Mouse (Mus musculus): ENCODE results near the gene Thbs3. TPM values are rescaled to one million over a fixed set of nuclear protein-coding genes. Genes with fewer than 3 reads are reported as not detected.

Thbs3 gene
- polyA plus RNA-seq, 1 experiment from 2014 or later: 19.4 TPM

MicroRNAs encoded within 50 kb of the gene (microRNA counts, 519-probe panel; counts per million panel counts)
- not detected for microRNA mmu-miR-92b

Small RNA genes within 50 kb of the gene (microRNA-seq; reads per million reads assigned to microRNA genes)
- 109 reads per million, percentile 59 among the genes with 10 or more reads in this experiment for gene Mir92b

Other genes with a start within 250 kb of the Thbs3 start
- 18.7 and 22.2 TPM in 2 replicates for gene Rusc1, start 121.9 kb upstream of the Thbs3 start, polyA plus RNA-seq (2014; fragmentation: Nextera tagmentation; extraction: Ambion mirVana)
- gene Gm43738, start 114.1 kb upstream of the Thbs3 start, polyA plus RNA-seq (2014; fragmentation: Nextera tagmentation; extraction: Ambion mirVana): 0.20 TPM in 1 of 2 replicates, not detected in the other
- 352 and 412 TPM in 2 replicates for gene Fdps, start 113.2 kb upstream of the Thbs3 start, polyA plus RNA-seq (2014; fragmentation: Nextera tagmentation; extraction: Ambion mirVana)
- 13.3 and 15.8 TPM in 2 replicates for gene Pklr, start 79.0 kb upstream of the Thbs3 start, polyA plus RNA-seq (2014; fragmentation: Nextera tagmentation; extraction: Ambion mirVana)
- 1.8 and 2.5 TPM in 2 replicates for gene Hcn3, start 55.0 kb upstream of the Thbs3 start, polyA plus RNA-seq (2014; fragmentation: Nextera tagmentation; extraction: Ambion mirVana)
- gene Clk2, start 50.4 kb upstream of the Thbs3 start, polyA plus RNA-seq (2014; fragmentation: Nextera tagmentation; extraction: Ambion mirVana): 24.9 and 25.3 TPM in 2 replicates
- gene Scamp3, start 37.7 kb upstream of the Thbs3 start, polyA plus RNA-seq (2014; fragmentation: Nextera tagmentation; extraction: Ambion mirVana): 98.1 and 101 TPM in 2 replicates
- 27.6 and 29.3 TPM in 2 replicates for gene Fam189b, start 32.0 kb upstream of the Thbs3 start, polyA plus RNA-seq (2014; fragmentation: Nextera tagmentation; extraction: Ambion mirVana)
- 39.2 and 41.0 TPM in 2 replicates for gene Gba, start 12.3 kb upstream of the Thbs3 start, polyA plus RNA-seq (2014; fragmentation: Nextera tagmentation; extraction: Ambion mirVana)
- gene Mtx1, start 11.9 kb downstream of the Thbs3 start, polyA plus RNA-seq (2014; fragmentation: Nextera tagmentation; extraction: Ambion mirVana): 214 and 216 TPM in 2 replicates
- gene Muc1, start 13.9 kb downstream of the Thbs3 start, polyA plus RNA-seq (2014; fragmentation: Nextera tagmentation; extraction: Ambion mirVana): 4.2 and 10.3 TPM in 2 replicates
- 331 and 346 TPM in 2 replicates for gene Krtcap2, start 30.8 kb downstream of the Thbs3 start, polyA plus RNA-seq (2014; fragmentation: Nextera tagmentation; extraction: Ambion mirVana)
- gene Trim46, start 31.1 kb downstream of the Thbs3 start, polyA plus RNA-seq (2014; fragmentation: Nextera tagmentation; extraction: Ambion mirVana): 3.3 and 3.5 TPM in 2 replicates
- gene Dpm3, start 44.2 kb downstream of the Thbs3 start, polyA plus RNA-seq (2014; fragmentation: Nextera tagmentation; extraction: Ambion mirVana): 143 and 188 TPM in 2 replicates
- 64.7 and 66.5 TPM in 2 replicates for gene Slc50a1, start 55.4 kb downstream of the Thbs3 start, polyA plus RNA-seq (2014; fragmentation: Nextera tagmentation; extraction: Ambion mirVana)
- 46.2 and 46.6 TPM in 2 replicates for gene Efna1, start 66.0 kb downstream of the Thbs3 start, polyA plus RNA-seq (2014; fragmentation: Nextera tagmentation; extraction: Ambion mirVana)
- gene Efna3, start 107.8 kb downstream of the Thbs3 start, polyA plus RNA-seq (2014; fragmentation: Nextera tagmentation; extraction: Ambion mirVana): 13.2 and 15.3 TPM in 2 replicates
- gene Efna4, start 122.8 kb downstream of the Thbs3 start, polyA plus RNA-seq (2014; fragmentation: Nextera tagmentation; extraction: Ambion mirVana): 20.6 and 22.2 TPM in 2 replicates
- 30.4 and 31.0 TPM in 2 replicates for gene Adam15, start 134.8 kb downstream of the Thbs3 start, polyA plus RNA-seq (2014; fragmentation: Nextera tagmentation; extraction: Ambion mirVana)
- 0.35 and 0.40 TPM in 2 replicates for gene Dcst2, start 146.8 kb downstream of the Thbs3 start, polyA plus RNA-seq (2014; fragmentation: Nextera tagmentation; extraction: Ambion mirVana)
- gene Dcst1, start 150.1 kb downstream of the Thbs3 start, polyA plus RNA-seq (2014; fragmentation: Nextera tagmentation; extraction: Ambion mirVana): 0.15 and 0.34 TPM in 2 replicates
- gene Zbtb7b, start 179.6 kb downstream of the Thbs3 start, polyA plus RNA-seq (2014; fragmentation: Nextera tagmentation; extraction: Ambion mirVana): 4.7 and 5.3 TPM in 2 replicates
- gene Lenep, start 187.6 kb downstream of the Thbs3 start, polyA plus RNA-seq (2014; fragmentation: Nextera tagmentation; extraction: Ambion mirVana): not detected in 2 replicates
- 28.3 and 28.7 TPM in 2 replicates for gene Flad1, start 196.7 kb downstream of the Thbs3 start, polyA plus RNA-seq (2014; fragmentation: Nextera tagmentation; extraction: Ambion mirVana)
- 510 and 525 TPM in 2 replicates for gene Cks1b, start 203.2 kb downstream of the Thbs3 start, polyA plus RNA-seq (2014; fragmentation: Nextera tagmentation; extraction: Ambion mirVana)
- gene Shc1, start 203.3 kb downstream of the Thbs3 start, polyA plus RNA-seq (2014; fragmentation: Nextera tagmentation; extraction: Ambion mirVana): 65.1 and 71.4 TPM in 2 replicates
- 40.8 and 45.5 TPM in 2 replicates for gene Pygo2, start 215.0 kb downstream of the Thbs3 start, polyA plus RNA-seq (2014; fragmentation: Nextera tagmentation; extraction: Ambion mirVana)
- gene Pbxip1, start 221.5 kb downstream of the Thbs3 start, polyA plus RNA-seq (2014; fragmentation: Nextera tagmentation; extraction: Ambion mirVana): 18.8 and 20.3 TPM in 2 replicates
- gene Pmvk, start 239.4 kb downstream of the Thbs3 start, polyA plus RNA-seq (2014; fragmentation: Nextera tagmentation; extraction: Ambion mirVana): 60.1 and 63.7 TPM in 2 replicates

Data from intestine, embryonic 14.5 days (tissue).